Mouse (Mus musculus) left cerebral cortex, adult 2 months (tissue): ENCODE data around the gene Bcl2l15. TPM values are rescaled to one million over a fixed set of nuclear protein-coding genes. Genes with fewer than 3 reads are reported as not detected.

Experiments used
- DNase-seq, 2 experiments: peaks; one replicate each; pipeline ENCODE4 v3.0.0; 2021 to 2022; ENCODE audit warnings: low spot score in 2 of 2, mixed read lengths in 1 of 2; ENCODE audit errors: extremely low spot score in 1 of 2
- H3K27ac ChIP-seq: fragments of 200-600 bp; 2 replicates; pipeline ENCODE4 v1.8.1; 2022
- H3K4me3 ChIP-seq: fragments of 200-600 bp; 2 replicates; pipeline ENCODE4 v1.8.1; 2022
- CTCF ChIP-seq: fragments of 200-600 bp; IDR thresholded peaks from 2 replicates; pipeline ENCODE4 v1.8.1; 2022; ENCODE audit warnings: antibody characterized with exemption, mild to moderate bottlenecking, moderate library complexity
- intact Hi-C: fragments of 180-260 bp; cut with DNase I; formaldehyde crosslinking; loops from one replicate; pipeline ENCODE4 v1.15.1; 2025
- total RNA-seq, 2 experiments: library from RNA; stranded (reverse); gene quantifications; 2 replicates each; pipeline ENCODE4 v1.2.3; 2021

Bcl2l15 gene
- total RNA-seq, 2 experiments from 2014 or later, result 1.3 to 1.8 TPM

- DNase-seq, result no peak
- intact Hi-C loops, result no loop called here
- no peak for TF ChIP-seq CTCF
- Histone ChIP-seq H3K4me3 (no peak overlapping the region), H3K27ac (no peak overlapping the region)
Measured at GRCm38 (mm10) chr3:103857036-103857805, 24.8 kb downstream of the Bcl2l15 start.

GRCm38 (mm10) chr3:103857977-103858563 is 25.7 kb downstream of the Bcl2l15 start:
- TF ChIP-seq CTCF, result no peak
- no peak overlapping the region for H3K27ac ChIP-seq
- intact Hi-C loops, result no loop called here
- H3K4me3 ChIP-seq, result no peak overlapping the region
- no peak for DNase-seq

- no peak within 1 kb of the TSS for H3K4me3 ChIP-seq
- H3K27ac ChIP-seq, result no peak within 1 kb of the TSS
- intact Hi-C loops, result no loop called here
- DNase-seq, result no peak
- TF ChIP-seq CTCF, result no peak
Measured at GRCm38 (mm10) chr3:103858881-103859801, 26.7 kb downstream of the Bcl2l15 start, which contains the start of gene Ptpn22. TSS of gene Ptpn22 (plus strand) at chr3:103859795.

- Histone ChIP-seq H3K4me3 (no peak overlapping the region), H3K27ac (no peak overlapping the region)
- no peak for TF ChIP-seq CTCF
- intact Hi-C loops, result no loop called here
- DNase-seq, result no peak
Measured at GRCm38 (mm10) chr3:103859851-103860391, 27.5 kb downstream of the Bcl2l15 start.

GRCm38 (mm10) chr3:103862721-103863220 is 30.4 kb downstream of the Bcl2l15 start:
- TF ChIP-seq CTCF, result no peak
- Histone ChIP-seq H3K4me3 (no peak overlapping the region), H3K27ac (no peak overlapping the region)
- no peak for DNase-seq
- intact Hi-C loops, result no loop called here

- no peak overlapping the region for H3K4me3 ChIP-seq
- DNase-seq, result no peak
- intact Hi-C loops, result no loop called here
- no peak for TF ChIP-seq CTCF
- H3K27ac ChIP-seq, result no peak overlapping the region
Measured at GRCm38 (mm10) chr3:103864200-103864599, 31.8 kb downstream of the Bcl2l15 start.

GRCm38 (mm10) chr3:103867424-103867971 is 35.1 kb downstream of the Bcl2l15 start:
- TF ChIP-seq CTCF, result no peak
- Histone ChIP-seq H3K27ac (no peak overlapping the region), H3K4me3 (no peak overlapping the region)
- no peak for DNase-seq
- intact Hi-C loops, result no loop called here

- no peak overlapping the region for H3K4me3 ChIP-seq
Measured at GRCm38 (mm10) chr3:103868008-103868407, 35.6 kb downstream of the Bcl2l15 start.

GRCm38 (mm10) chr3:103872663-103873098 is 40.3 kb downstream of the Bcl2l15 start:
- H3K27ac ChIP-seq, result no peak overlapping the region
- intact Hi-C loops, result no loop called here
- no peak for DNase-seq
- TF ChIP-seq CTCF, result no peak
- H3K4me3 ChIP-seq, result no peak overlapping the region

More at GRCm38 (mm10) chr3:103868008-103868407, 35.6 kb downstream of the Bcl2l15 start:
- intact Hi-C loops, result no loop called here
- no peak for TF ChIP-seq CTCF
- H3K27ac ChIP-seq, result no peak overlapping the region
- no peak for DNase-seq

GRCm38 (mm10) chr3:103874329-103874728 is 41.9 kb downstream of the Bcl2l15 start:
- intact Hi-C loops, result no loop called here
- Histone ChIP-seq H3K27ac (no peak overlapping the region), H3K4me3 (no peak overlapping the region)
- TF ChIP-seq CTCF, result no peak
- DNase-seq, result no peak

- intact Hi-C loops, result loop anchor here (2.0 to 10.0 kb wide), 4 partner anchors 34 to 491 kb away; partner anchors contain the start of genes Ap4b1, Dclre1b and Gm43064
- no peak overlapping the region for H3K4me3 ChIP-seq
- no peak for TF ChIP-seq CTCF
- no peak for DNase-seq
- H3K27ac ChIP-seq, result no peak overlapping the region
Measured at GRCm38 (mm10) chr3:103885946-103886345, 53.5 kb downstream of the Bcl2l15 start.
